Mouse (Mus musculus) hindbrain, embryonic 13.5 days (tissue): ENCODE data around the gene Inka2. TPM values are rescaled to one million over a fixed set of nuclear protein-coding genes. Genes with fewer than 3 reads are reported as not detected.

ENCODE experiments used
- ATAC-seq: fragments of 200-750 bp; cut with Nextera tagmentation; 2 replicates; pipeline ENCODE4 v1.8.0; 2017; ENCODE audit warnings: moderate TSS enrichment; ENCODE audit not compliant: low FRiP score
- H3K27ac ChIP-seq: fragments of 300-500 bp; sonication (generic); 2 replicates; pipeline ENCODE4 v1.5.1; 2015; ENCODE audit warnings: inconsistent platforms, mild to moderate bottlenecking, moderate library complexity
- H3K27me3 ChIP-seq: fragments of 300-500 bp; sonication (generic); 2 replicates; pipeline ENCODE4 v1.6.1; 2015; ENCODE audit warnings: mild to moderate bottlenecking, inconsistent platforms
- H3K36me3 ChIP-seq: fragments of 300-500 bp; sonication (generic); 2 replicates; pipeline ENCODE4 v1.6.1; 2015; ENCODE audit warnings: mild to moderate bottlenecking, inconsistent platforms
- H3K4me1 ChIP-seq: fragments of 300-500 bp; sonication (generic); replicated peaks from 2 replicates; pipeline ENCODE4 v1.6.1; 2015; ENCODE audit warnings: inconsistent platforms
- H3K4me2 ChIP-seq: fragments of 300-500 bp; sonication (generic); 2 replicates; pipeline ENCODE4 v1.6.1; 2015; ENCODE audit warnings: inconsistent platforms, mild to moderate bottlenecking, moderate library complexity
- H3K4me3 ChIP-seq: fragments of 300-500 bp; sonication (generic); 2 replicates; pipeline ENCODE4 v1.5.1; 2015; ENCODE audit warnings: mild to moderate bottlenecking, inconsistent platforms
- H3K9ac ChIP-seq: fragments of 300-500 bp; sonication (generic); 2 replicates; pipeline ENCODE4 v1.6.1; 2015; ENCODE audit warnings: mild to moderate bottlenecking, inconsistent platforms
- H3K9me3 ChIP-seq: fragments of 300-500 bp; sonication (generic); 2 replicates; pipeline ENCODE4 v1.6.1; 2016; ENCODE audit warnings: inconsistent platforms
- WGBS: fragments of 180-500 bp; shearing (Covaris S2); methylation state at CpG from one replicate; pipeline ENCODE4 v1.1.7; 2015; 5-methylcytosine and 5-hydroxymethylcytosine counted together
- polyA plus RNA-seq: library from polyadenylated mRNA; unstranded; fragments of >200 nt; fragmentation: Nextera tagmentation; extraction: Ambion mirVana; gene quantifications from 2 replicates; pipeline ENCODE4 v1.2.1, GENCODE M21; 2015

The Inka2 gene
- polyA plus RNA-seq, 1 experiment from 2014 or later, result 4.8 TPM

DNA sequence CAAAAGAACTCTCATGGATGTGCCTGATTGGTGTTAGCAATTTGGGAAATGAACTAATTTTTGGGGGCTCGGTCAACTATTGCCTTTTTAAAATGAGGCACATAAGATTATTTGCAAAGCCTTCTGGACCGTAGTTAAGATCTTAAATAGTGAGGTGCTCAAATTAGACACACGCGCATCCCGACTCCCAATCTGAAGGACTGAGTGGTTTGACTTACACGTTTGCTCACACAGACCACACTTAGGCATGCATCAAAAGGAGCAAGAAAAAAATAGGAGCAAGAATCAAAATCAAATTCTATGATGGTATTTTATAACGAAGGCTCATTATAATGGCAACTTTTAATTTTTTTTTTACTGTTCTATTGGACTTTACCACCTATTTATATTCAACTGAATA lies 32.7 kb downstream of the Inka2 start:
- WGBS, result 93% methylated on average over 7 of the region's 7 CpGs
- H3K27ac ChIP-seq, result no peak overlapping the region
- no peaks in the 10 kb centered on the region for H3K4me1 ChIP-seq
- no peak overlapping the region for H3K4me3 ChIP-seq
- no peak overlapping the region for H3K9ac ChIP-seq
- no peaks in the 10 kb centered on the region for H3K9me3 ChIP-seq
- H3K4me2 ChIP-seq, result no peak overlapping the region
- peaks cover 31% of the 10 kb centered on the region for H3K36me3 ChIP-seq
- no peak for ATAC-seq
- H3K27me3 ChIP-seq, result no peaks in the 10 kb centered on the region

DNA sequence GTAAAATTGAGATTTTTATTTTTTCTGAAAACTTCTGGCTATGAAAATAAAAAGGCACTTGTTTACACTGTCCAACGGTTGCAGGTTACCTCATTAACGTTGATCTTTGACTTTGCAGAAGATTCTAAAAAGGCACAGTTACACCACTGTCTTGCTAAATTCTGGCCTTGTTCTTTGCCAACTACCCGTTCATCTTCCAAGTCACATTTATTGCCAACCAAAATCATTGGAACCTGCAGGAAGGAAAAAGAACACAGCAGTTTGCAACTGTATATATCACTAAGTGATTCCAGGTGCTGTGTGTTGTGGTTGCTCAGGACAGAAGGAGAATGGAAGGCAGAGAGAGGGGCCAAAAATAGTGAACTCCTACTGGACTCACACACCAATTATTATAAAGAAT lies 33.3 kb downstream of the Inka2 start:
- Histone ChIP-seq H3K4me1 (no peaks in the 10 kb centered on the region), H3K4me3 (no peak overlapping the region)
- 93% methylated on average over 3 of the region's 3 CpGs for WGBS

DNA sequence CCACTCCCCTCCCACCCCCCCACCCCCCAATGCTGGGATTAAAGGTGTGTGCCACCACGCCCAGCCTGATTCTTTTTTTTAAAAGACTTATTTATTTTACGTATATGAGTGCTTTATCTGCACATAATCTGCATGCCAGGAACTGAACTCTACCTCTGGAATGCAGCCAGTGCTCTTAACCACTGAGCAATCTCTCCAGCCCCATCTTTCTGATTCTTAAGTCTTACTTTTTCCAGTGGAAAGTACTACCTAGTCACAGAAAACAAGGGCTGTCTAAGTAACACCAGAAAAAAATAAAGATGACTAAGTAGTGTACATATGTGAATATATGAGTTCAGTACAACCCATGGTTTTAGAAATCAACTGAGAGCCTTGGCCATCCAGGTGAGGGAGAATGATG lies 42.1 kb downstream of the Inka2 start:
- H3K4me3 ChIP-seq, result no peak overlapping the region
- H3K36me3 ChIP-seq, result no peaks in the 10 kb centered on the region
- WGBS, result 95% methylated on average over 2 of the region's 2 CpGs
- no peaks in the 10 kb centered on the region for H3K4me1 ChIP-seq
- no peak overlapping the region for H3K9ac ChIP-seq
- H3K4me2 ChIP-seq, result no peak overlapping the region
- H3K9me3 ChIP-seq, result no peaks in the 10 kb centered on the region
- ATAC-seq, result no peak
- H3K27ac ChIP-seq, result no peak overlapping the region
- H3K27me3 ChIP-seq, result no peaks in the 10 kb centered on the region

More for the DNA sequence above, 33.3 kb downstream of the Inka2 start:
- Histone ChIP-seq H3K4me2 (no peak overlapping the region), H3K9ac (no peak overlapping the region), H3K27ac (no peak overlapping the region), H3K9me3 (no peaks in the 10 kb centered on the region), H3K27me3 (no peaks in the 10 kb centered on the region), H3K36me3 (peaks cover 27% of the 10 kb centered on the region)
- no peak for ATAC-seq

DNA sequence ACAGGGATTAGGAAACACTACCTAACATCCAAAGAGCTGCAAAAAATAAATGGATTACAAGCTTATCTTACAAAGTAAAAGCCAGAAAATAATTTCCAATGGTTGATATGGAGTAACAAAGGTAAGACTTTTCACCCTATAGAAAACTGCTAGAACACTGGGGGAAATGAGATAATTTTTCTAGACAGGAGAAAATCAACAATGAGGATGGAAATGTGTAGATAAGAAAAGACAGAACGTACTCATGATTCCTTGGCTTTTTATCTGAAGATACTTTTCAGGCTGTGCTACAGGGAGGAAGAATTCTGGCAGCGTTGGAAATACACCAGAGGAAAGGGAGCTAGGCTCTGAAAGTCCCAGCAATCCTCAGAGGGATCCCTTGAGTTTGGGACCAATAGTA lies 46.4 kb downstream of the Inka2 start:
- Histone ChIP-seq H3K9ac (no peak overlapping the region), H3K4me3 (no peak overlapping the region), H3K9me3 (no peaks in the 10 kb centered on the region), H3K27me3 (no peaks in the 10 kb centered on the region), H3K4me1 (no peaks in the 10 kb centered on the region), H3K4me2 (no peak overlapping the region), H3K36me3 (no peaks in the 10 kb centered on the region), H3K27ac (no peak overlapping the region)
- WGBS, result 94% methylated on average over 2 of the region's 2 CpGs
- ATAC-seq, result no peak

DNA sequence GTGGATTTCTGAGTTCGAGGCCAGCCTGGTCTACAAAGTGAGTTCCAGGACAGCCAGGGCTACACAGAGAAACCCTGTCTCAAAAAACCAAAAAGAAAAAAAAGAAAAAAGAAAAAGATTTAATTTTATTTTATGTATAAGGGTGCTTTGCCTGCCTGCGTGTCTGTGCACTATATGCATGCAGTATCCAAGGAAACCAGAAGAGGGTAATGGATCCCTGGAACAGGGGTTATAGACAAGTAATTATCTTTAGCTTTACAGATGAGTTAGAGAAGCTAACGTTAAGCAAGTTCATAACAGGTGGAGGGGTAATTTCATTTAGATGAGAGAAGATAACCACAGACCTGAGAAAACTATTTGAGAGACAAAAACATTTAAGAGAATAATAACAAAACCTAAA lies 49.8 kb downstream of the Inka2 start:
- Histone ChIP-seq H3K9me3 (no peaks in the 10 kb centered on the region), H3K9ac (no peak overlapping the region), H3K27me3 (no peaks in the 10 kb centered on the region), H3K27ac (no peak overlapping the region), H3K4me2 (no peak overlapping the region), H3K4me3 (no peak overlapping the region), H3K4me1 (0 out of 2 replicates have a peak, but pooled peaks cover 8% of the 10 kb centered on the region), H3K36me3 (no peaks in the 10 kb centered on the region)
- whole genome bisulfite sequencing, result 75% methylated on average over 3 of the region's 3 CpGs
- ATAC-seq, result no peak

DNA sequence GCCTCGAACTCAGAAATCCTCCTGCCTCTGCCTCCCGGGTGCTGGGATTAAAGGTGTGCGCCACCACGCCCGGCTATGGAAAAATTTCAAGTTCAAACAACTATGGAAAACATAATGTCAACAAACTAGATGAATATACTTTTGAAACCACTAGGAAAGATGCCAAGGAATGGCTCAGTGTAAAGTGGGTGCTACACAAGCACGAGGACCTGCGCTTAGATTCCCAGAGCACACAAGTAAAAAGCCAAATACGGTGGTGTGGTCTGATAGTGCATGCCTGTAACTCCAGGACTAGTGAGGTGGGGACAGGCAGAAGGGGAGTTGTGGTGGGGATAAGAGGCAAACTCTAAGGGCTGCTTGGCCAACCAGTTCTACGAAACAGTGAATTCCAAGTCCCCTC lies 50.7 kb downstream of the Inka2 start:
- Histone ChIP-seq H3K27me3 (no peaks in the 10 kb centered on the region), H3K9me3 (no peaks in the 10 kb centered on the region), H3K36me3 (no peaks in the 10 kb centered on the region), H3K4me2 (no peak overlapping the region), H3K9ac (no peak overlapping the region), H3K4me1 (0 out of 2 replicates have a peak, but pooled peaks cover 8% of the 10 kb centered on the region), H3K27ac (no peak overlapping the region), H3K4me3 (no peak overlapping the region)
- no peak for ATAC-seq
- WGBS, result 98% methylated on average over 9 of the region's 9 CpGs

DNA sequence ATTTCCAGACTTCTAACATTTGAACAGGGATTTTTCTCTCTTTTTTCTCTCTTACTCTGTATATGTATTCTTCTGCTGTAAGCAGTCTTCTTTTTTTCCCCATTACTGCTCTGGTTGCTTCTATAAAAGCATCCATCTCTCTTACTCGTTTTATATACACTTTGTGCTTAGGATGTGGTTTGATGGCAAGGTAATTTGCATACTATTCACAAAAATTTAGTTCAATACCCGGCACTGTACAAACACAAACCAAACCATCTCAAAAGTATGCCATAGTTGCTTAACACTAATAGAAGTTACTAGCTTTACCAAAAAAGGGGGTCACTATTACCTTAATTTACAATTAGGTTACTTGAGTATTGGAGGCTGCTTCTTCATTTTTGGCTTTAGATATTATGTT lies 52.1 kb downstream of the Inka2 start:
- no peak for ATAC-seq
- WGBS, result 90% methylated on average over 2 of the region's 2 CpGs
- Histone ChIP-seq H3K4me1 (0 out of 2 replicates have a peak, but pooled peaks cover 8% of the 10 kb centered on the region), H3K4me2 (no peak overlapping the region), H3K9me3 (no peaks in the 10 kb centered on the region), H3K4me3 (no peak overlapping the region), H3K9ac (no peak overlapping the region), H3K27ac (no peak overlapping the region), H3K36me3 (no peaks in the 10 kb centered on the region), H3K27me3 (no peaks in the 10 kb centered on the region)

DNA sequence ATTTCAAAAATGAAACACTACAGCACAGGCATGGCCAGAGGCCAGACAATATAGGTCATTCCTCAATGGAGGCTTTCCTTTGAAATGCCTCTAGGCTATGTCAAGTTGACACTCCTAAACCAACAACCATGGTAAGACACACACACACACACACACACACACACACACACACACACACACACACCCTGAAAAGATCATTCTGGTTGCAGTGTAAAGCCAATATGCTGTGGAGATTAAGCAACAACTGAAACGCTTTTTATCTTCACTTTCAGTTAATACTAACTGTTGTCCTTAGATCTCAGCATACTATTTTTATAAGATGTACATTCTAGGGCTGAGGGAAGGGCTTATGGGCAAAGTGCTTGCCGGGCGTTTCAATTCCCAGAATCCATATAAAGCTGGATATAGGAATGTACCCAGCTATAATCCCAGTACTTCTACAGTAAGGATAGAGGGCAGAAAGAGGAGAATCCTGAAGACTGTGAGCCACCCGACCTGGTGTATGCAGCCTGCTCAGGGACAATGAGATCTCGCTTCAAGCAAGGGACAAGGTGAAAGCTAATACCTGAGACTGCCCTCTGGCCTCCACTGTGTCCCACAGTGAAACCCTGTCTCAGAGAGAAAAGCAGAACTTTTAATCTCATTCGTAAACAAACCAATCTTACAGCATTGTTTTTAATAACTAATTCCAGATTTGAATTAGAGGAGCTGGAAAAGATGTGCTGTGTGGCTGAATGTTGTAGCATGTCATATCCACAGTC lies 53.1 kb downstream of the Inka2 start:
- no peaks in the 10 kb centered on the region for H3K36me3 ChIP-seq
- 82% methylated on average over 6 of the region's 6 CpGs for WGBS
- H3K9ac ChIP-seq, result no peak overlapping the region
- ATAC-seq, result no peak
- no peaks in the 10 kb centered on the region for H3K27me3 ChIP-seq
- H3K4me1 ChIP-seq, result 0 out of 2 replicates have a peak, but pooled peaks cover 8% of the 10 kb centered on the region
- H3K27ac ChIP-seq, result no peak overlapping the region
- no peaks in the 10 kb centered on the region for H3K9me3 ChIP-seq
- H3K4me3 ChIP-seq, result no peak overlapping the region
- no peak overlapping the region for H3K4me2 ChIP-seq

DNA sequence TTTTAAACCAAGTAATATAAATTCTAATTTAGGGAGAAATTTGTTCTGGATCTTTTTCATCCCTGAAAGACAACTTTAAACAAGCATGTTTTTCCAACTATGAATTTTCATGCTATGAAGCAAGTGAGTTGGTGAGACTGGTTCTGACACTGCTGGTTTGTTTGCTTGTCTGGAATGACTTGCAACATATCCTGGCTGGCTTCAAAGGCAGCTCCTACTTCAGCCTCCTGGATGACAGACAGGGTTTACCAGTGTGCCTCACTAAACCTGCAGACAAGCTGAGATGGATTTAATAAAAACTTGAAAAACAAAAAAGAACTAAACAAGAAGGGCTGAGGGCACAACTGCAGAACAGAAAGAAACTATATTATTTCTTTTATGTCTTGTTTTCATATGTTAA lies 53.7 kb downstream of the Inka2 start:
- no peak overlapping the region for H3K9ac ChIP-seq
- H3K9me3 ChIP-seq, result no peaks in the 10 kb centered on the region
- no peaks in the 10 kb centered on the region for H3K36me3 ChIP-seq
- H3K4me3 ChIP-seq, result no peak overlapping the region
- 0 out of 2 replicates have a peak, but pooled peaks cover 8% of the 10 kb centered on the region for H3K4me1 ChIP-seq
- ATAC-seq, result no peak
- H3K27me3 ChIP-seq, result no peaks in the 10 kb centered on the region
- no peak overlapping the region for H3K4me2 ChIP-seq
- no peak overlapping the region for H3K27ac ChIP-seq

DNA sequence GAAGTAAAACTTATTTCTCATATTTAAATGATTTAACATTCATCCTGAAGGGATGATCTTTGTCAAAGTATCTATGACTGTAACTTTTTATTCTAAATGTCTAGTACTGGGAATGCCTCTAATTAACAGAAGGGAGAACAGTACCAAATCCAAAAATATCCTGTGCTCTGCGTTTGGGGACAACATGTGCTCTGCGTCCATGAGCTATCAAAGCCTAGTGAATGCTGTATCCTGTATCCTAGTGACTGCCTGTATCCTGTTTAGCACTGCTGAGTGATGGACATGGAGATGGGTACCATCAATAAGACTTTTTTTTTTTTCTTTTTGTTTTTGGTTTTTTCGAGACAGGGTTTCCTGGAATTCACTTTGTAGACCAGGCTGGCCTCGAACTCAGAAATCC lies 54.3 kb downstream of the Inka2 start:
- H3K4me3 ChIP-seq, result no peak overlapping the region
- no peaks in the 10 kb centered on the region for H3K27me3 ChIP-seq
- 83% methylated on average over 4 of the region's 4 CpGs for WGBS
- H3K9me3 ChIP-seq, result no peaks in the 10 kb centered on the region
- H3K4me2 ChIP-seq, result no peak overlapping the region
- ATAC-seq, result no peak
- no peak overlapping the region for H3K27ac ChIP-seq
- H3K4me1 ChIP-seq, result 0 out of 2 replicates have a peak, but pooled peaks cover 8% of the 10 kb centered on the region
- H3K9ac ChIP-seq, result no peak overlapping the region
- H3K36me3 ChIP-seq, result no peaks in the 10 kb centered on the region

DNA sequence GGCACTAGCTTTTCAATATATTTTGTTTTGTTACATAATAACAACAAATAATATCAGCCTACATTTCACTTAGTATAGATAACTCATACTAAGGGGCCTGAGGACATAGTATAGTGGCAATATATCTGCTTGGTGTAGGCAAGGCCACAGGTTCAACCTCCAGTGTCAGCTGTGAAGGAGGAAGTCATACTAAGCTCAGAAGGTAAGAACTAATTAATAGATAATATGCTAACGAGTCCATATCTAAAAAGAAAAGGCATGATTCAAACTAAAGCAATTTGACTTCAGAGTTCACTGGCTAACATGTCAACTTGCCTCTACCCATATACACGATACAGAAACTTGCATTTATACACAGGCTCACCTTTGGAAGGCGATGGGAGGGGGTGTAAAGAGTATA lies 55.7 kb downstream of the Inka2 start:
- 98% methylated on average over 3 of the region's 3 CpGs for WGBS
- Histone ChIP-seq H3K36me3 (no peaks in the 10 kb centered on the region), H3K27ac (no peak overlapping the region), H3K4me2 (no peak overlapping the region), H3K27me3 (no peaks in the 10 kb centered on the region), H3K4me1 (0 out of 2 replicates have a peak, but pooled peaks cover 8% of the 10 kb centered on the region), H3K4me3 (no peak overlapping the region), H3K9ac (no peak overlapping the region), H3K9me3 (no peaks in the 10 kb centered on the region)
- ATAC-seq, result no peak

DNA sequence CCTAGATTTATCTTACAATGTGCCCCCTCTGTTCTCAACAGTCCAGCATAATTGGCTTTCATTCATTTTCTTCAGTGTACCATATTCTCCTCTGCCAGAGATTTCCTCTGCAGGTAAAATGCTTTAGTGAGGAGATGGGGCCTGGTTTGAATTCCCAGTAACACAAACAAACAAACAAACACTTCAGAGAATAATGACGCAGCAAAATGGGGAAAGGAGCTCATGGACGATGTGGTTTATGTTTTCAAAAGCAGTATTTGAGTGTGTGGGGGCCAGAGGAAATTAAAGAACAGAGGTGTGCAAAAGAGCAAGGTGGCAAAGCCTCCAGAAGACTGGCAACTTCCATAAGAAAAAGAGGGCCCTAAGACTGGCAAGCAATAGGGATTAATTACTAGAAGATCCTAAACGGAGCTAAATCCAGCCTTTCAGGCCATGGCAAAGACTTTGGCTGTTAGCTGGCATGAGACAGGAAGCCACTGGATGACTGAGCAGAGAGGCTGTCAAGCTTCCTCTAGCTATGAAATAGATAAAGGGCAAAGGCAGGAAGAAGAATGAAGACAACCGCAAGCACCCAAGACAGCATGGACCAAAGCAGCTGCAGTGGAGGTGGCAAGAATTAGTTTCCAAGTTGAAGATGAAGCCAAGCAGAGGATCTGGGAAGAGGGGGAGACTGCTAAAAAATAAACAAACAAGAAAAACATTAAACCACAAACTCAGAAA lies 58.9 kb downstream of the Inka2 start:
- Histone ChIP-seq H3K4me3 (no peak overlapping the region), H3K36me3 (no peaks in the 10 kb centered on the region), H3K9ac (no peak overlapping the region), H3K4me1 (no peaks in the 10 kb centered on the region), H3K4me2 (no peak overlapping the region), H3K27me3 (no peaks in the 10 kb centered on the region), H3K27ac (no peak overlapping the region), H3K9me3 (no peaks in the 10 kb centered on the region)
- ATAC-seq, result no peak
- 79% methylated on average over 4 of the region's 4 CpGs for WGBS

DNA sequence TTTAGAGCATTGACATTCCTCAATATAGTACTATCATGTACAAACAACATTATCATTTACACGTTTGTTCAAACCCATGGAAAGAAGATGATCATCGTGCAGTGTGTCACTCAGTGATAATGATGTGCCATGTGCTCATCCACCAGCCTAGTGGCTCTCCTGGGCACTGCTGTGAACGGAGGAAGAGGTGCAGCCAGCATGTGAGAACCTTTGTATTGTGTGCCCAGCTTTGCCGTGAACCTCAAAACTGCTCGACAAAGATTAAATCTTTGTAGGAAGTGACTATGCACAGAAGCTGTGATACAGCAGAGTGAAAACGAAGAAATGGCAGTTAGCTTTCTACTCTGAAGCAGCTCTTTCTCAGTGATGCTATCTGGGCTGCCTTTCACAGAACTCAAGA lies 64.1 kb downstream of the Inka2 start:
- H3K4me3 ChIP-seq, result no peak overlapping the region
- H3K9me3 ChIP-seq, result no peaks in the 10 kb centered on the region
- H3K27ac ChIP-seq, result no peak overlapping the region
- H3K9ac ChIP-seq, result no peak overlapping the region
- 86% methylated on average over 6 of the region's 6 CpGs for WGBS
- H3K36me3 ChIP-seq, result no peaks in the 10 kb centered on the region
- no peak overlapping the region for H3K4me2 ChIP-seq
- H3K27me3 ChIP-seq, result no peaks in the 10 kb centered on the region
- H3K4me1 ChIP-seq, result no peaks in the 10 kb centered on the region
- no peak for ATAC-seq
